10 mouse cellular contexts compared by ENCODE assay signal in the genomic region with DNA sequence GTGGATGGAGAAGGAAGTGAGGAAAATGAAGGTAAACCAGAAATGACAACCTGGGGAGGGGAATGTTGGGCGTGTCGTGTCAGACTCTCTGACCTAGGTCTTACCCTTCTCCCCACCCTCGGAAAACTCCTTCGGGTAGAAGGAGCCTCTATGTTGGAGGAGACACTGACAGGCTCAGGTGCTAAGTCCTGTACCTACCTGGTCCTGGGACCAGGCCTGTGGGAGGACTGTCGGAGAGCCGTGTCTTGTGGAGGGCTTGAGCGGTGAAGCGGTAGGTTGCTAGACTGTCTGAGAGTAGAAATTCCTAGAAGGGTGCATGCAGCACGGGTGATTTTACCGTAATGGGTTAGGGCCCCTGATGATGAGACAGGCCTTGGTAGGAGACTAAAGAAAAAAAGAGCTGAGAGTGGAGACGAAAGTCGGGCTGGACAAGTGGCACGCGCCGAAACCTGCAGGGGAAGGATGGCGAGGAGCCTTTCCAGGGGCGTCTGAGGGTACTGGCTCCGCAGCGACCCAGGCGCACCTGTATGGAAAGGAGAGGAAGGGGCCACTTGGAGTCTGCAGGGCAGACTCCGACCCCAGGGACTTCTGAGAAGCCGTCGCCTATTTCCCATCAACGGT. TPM values are rescaled to one million over a fixed set of nuclear protein-coding genes. Genes with fewer than 3 reads are reported as not detected.
A peak's percentile ranks its signal among the peaks of the same experiment; 100 is the strongest.
DNase-seq lines count a peak whose midpoint lies in the region; ATAC-seq lines count a peak whose summit lies in the region.
"Had no signal": no experiment of that assay in that cellular context is flagged by ENCODE, and none has a peak within 500 bp of the region (broad histone marks: within the 10 kb centered on the region; RNA-seq: fewer than 3 reads in every experiment).

TSS of gene Cldn7 (plus strand) at position 130 of the 621 bp plus-strand sequence.

- H3K9me3 ChIP-seq in heart, embryonic 14.5 days (ENCODE audit: control insufficient read depth, low read length), result no peaks in the 10 kb centered on the region
- no peaks in the 10 kb centered on the region for H3K9me3 ChIP-seq in liver, embryonic 13.5 days (replicated peaks)

- DNase-seq in heart, adult 18-20 months, result no peak
- DNase-seq in urinary bladder, postnatal 25 days (ENCODE audit: low spot score), result peak; percentile 19
- DNase-seq in urinary bladder, postnatal 36 days (ENCODE audit: low spot score in 2 of 2), result no peak
- no peak for DNase-seq in liver, embryonic 13.5 days
- no peak for DNase-seq in spleen, postnatal 10 days (ENCODE audit: low spot score in 2 of 2)
- DNase-seq in left cerebral cortex, adult 9 months (ENCODE audit: low spot score in 2 of 2), result no peak
- no peak for DNase-seq in left cerebral cortex, postnatal 36 days (ENCODE audit: low spot score in 2 of 2)
- DNase-seq: thymus, postnatal 36 days had no signal

- peak within 1 kb of the TSS; percentile 84 for H3K4me2 ChIP-seq in heart, embryonic 14.5 days (ENCODE audit: low read length)
- peak within 1 kb of the TSS; percentile 42 for H3K4me2 ChIP-seq in liver, embryonic 13.5 days

- H3K9ac ChIP-seq in heart, embryonic 14.5 days (ENCODE audit: low read length), result 0 out of 2 replicates have a peak within 1 kb of the TSS, but pooled peaks have one; percentile 1
- no peak within 1 kb of the TSS for H3K9ac ChIP-seq in liver, embryonic 13.5 days

- intact Hi-C loops in left cerebral cortex, postnatal 36 days (cut with DNase I), result loop anchor here (5.0 kb wide), 1 partner anchor 32 kb away; no protein-coding TSS in a partner anchor

- peaks cover 18% of the 10 kb centered on the region for H3K36me3 ChIP-seq in heart, embryonic 14.5 days (ENCODE audit: control insufficient read depth, insufficient read depth, low read length)
- H3K36me3 ChIP-seq in liver, embryonic 13.5 days, result peaks cover 17% of the 10 kb centered on the region

- peaks cover 63% of the 10 kb centered on the region for H3K27me3 ChIP-seq in heart, embryonic 14.5 days (ENCODE audit: control insufficient read depth, insufficient read depth, low read length)
- peaks cover 87% of the 10 kb centered on the region for H3K27me3 ChIP-seq in liver, embryonic 13.5 days

- ATAC-seq in heart, embryonic 14.5 days (ENCODE audit: insufficient number of reproducible peaks, insufficient read depth, low FRiP score, low read depth), result no peak
- ATAC-seq in liver, embryonic 13.5 days (ENCODE audit: low read depth), result no peak

- H3K4me1 ChIP-seq in heart, embryonic 14.5 days (ENCODE audit: control insufficient read depth in 2 of 2, insufficient read depth in 2 of 2, low read length in 2 of 2), result peaks cover 4 to 14% of the 10 kb centered on the region in 2 experiments; a peak in 3 of 4 replicates
- H3K4me1 ChIP-seq in liver, embryonic 13.5 days (replicated peaks), result peaks cover 29% of the 10 kb centered on the region

- H3K27ac ChIP-seq in heart, embryonic 14.5 days (replicated peaks in 1 of 2; ENCODE audit: control insufficient read depth in 1 of 2, insufficient read depth in 1 of 2, low read depth in 2 of 2, low read length in 2 of 2), result no peak within 1 kb of the TSS
- no peak within 1 kb of the TSS for H3K27ac ChIP-seq in liver, embryonic 13.5 days
- H3K27ac ChIP-seq: layer of hippocampus, adult 2 months had no signal

- 9% methylated on average over 24 of the region's 24 CpGs for WGBS in heart, embryonic 14.5 days
- WGBS in liver, embryonic 13.5 days (ENCODE audit: insufficient replicate concordance), result 13% methylated on average over 24 of the region's 24 CpGs

- H3K4me3 ChIP-seq in heart, embryonic 14.5 days (ENCODE audit: control insufficient read depth in 1 of 2, insufficient read depth in 1 of 2, low read depth in 1 of 2, low read length in 2 of 2), result peak within 1 kb of the TSS in 1 of 2 experiments; percentile 44; a peak in 2 of 4 replicates
- peak within 1 kb of the TSS; percentile 47 for H3K4me3 ChIP-seq in liver, embryonic 13.5 days (replicated peaks)
- H3K4me3 ChIP-seq: layer of hippocampus, adult 2 months had no signal

RNA-seq across cellular contexts. Expression of gene Cldn7, which starts in this region (rescaled TPM):
- polyA plus RNA-seq in heart, embryonic 14.5 days (2014; fragmentation: Nextera tagmentation; extraction: Ambion mirVana), result 1.2 and 2.4 TPM in 2 replicates
- total RNA-seq in heart, adult 18-20 months (2021), result 1 to 10 TPM in 1 of 2 experiments, not detected in 1; 1.3 TPM
- 2.4 and 4.2 TPM in 2 replicates for polyA plus RNA-seq in liver, embryonic 13.5 days (2015; fragmentation: Nextera tagmentation; extraction: Ambion mirVana)
- total RNA-seq in left cerebral cortex, postnatal 36 days (2021), result not detected
- total RNA-seq: layer of hippocampus, adult 2 months had no signal
